Mouse (Mus musculus) E14TG2a.4 (cell line): ENCODE data around the gene Gm1979.
A peak's percentile ranks its signal among the peaks of the same experiment; 100 is the strongest.
"Not testable (repeated sequence)": the region's sequence is repeated elsewhere in the genome, so short reads cannot be mapped to it uniquely, and the experiment has no call there.

Source experiments
- H3K27me3 ChIP-seq: 2 replicates; pipeline ENCODE4 v1.6.1; 2014; ENCODE audit warnings: low read length, control low read depth; ENCODE audit not compliant: insufficient read depth
- H3K36me3 ChIP-seq: 2 replicates; pipeline ENCODE4 v1.6.1; 2014; ENCODE audit warnings: low read length, control low read depth; ENCODE audit not compliant: insufficient read depth
- H3K4me1 ChIP-seq: replicated peaks from 2 replicates; pipeline ENCODE4 v1.6.1; 2014; ENCODE audit warnings: low read depth, low read length, control low read depth
- H3K4me3 ChIP-seq: replicated peaks from 2 replicates; pipeline ENCODE4 v1.5.1; 2014; ENCODE audit warnings: mild to moderate bottlenecking, low read length
- H3K9me3 ChIP-seq: 2 replicates; pipeline ENCODE4 v1.6.1; 2014; ENCODE audit warnings: low read length, control low read depth
- CTCF ChIP-seq: conservative IDR thresholded peaks from 2 replicates; pipeline ENCODE4 v1.5.1; 2014; ENCODE audit warnings: low read length

Gm1979 gene

DNA sequence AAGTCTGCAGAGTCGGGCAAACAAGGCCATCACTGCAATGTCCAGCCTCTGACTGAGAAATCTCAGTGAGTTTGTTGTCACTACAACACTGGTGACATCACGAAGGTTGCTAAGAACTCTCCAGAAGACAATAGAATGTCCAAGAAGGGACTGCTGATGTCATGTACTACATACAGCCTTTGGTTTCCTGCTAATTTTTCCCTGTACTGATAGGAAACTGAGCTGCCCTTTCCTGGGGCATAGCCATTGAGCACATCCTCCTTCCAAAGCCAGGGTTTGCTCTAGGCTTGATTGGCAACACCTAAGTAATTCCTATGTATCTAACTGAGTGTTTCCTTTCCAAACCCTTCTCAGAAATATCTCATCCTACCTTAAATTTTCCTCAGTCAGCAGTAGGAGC lies at the start of gene Gm1979:
Gene Gm1979 (minus strand): TSS at position 101 of the 400 bp plus-strand sequence.
- H3K4me3 ChIP-seq, H3K9me3 ChIP-seq, H3K4me1 ChIP-seq, H3K36me3 ChIP-seq: not testable (repeated sequence)
- peaks cover 22% of the 10 kb centered on the region for H3K27me3 ChIP-seq

DNA sequence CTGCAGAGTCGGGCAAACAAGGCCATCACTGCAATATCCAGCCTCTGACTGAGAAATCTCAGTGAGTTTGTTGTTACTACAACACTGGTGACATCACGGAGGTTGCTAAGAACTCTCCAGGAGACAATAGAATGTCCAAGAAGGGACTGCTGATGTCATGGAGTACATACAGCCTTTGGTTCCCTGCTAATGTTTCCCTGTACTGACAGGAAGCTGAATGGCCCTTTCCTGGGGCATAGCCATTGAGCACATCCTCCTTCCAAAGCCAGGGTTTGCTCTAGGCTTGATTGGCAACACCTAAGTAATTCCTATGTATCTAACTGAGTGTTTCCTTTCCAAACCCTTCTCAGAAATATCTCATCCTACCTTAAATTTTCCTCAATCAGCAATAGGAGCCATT lies 34.9 kb upstream of the Gm1979 start, which contains the start of gene Speer4a:
Gene Speer4a (minus strand): TSS at position 101 of the 400 bp plus-strand sequence.
- H3K4me3 ChIP-seq, H3K27me3 ChIP-seq, H3K9me3 ChIP-seq, H3K36me3 ChIP-seq, H3K4me1 ChIP-seq: not testable (repeated sequence)

DNA sequence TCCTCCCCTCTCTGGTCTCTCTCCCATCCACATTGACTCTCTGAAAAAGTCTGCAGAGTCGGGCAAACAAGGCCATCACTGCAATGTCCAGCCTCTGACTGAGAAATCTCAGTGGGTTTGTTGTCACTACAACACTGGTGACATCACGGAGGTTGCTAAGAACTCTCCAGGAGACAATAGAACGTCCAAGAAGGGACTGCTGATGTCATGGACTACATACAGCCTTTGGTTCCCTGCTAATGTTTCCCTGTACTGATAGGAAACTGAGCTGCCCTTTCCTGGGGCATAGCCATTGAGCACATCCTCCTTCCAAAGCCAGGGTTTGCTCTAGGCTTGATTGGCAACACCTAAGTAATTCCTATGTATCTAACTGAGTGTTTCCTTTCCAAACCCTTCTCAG lies 18.2 kb upstream of the Gm1979 start, which contains the start of gene Gm5862:
Gene Gm5862 (minus strand): TSS at position 101 of the 400 bp plus-strand sequence.
- not testable (repeated sequence) for H3K36me3 ChIP-seq, H3K9me3 ChIP-seq, H3K4me1 ChIP-seq, H3K27me3 ChIP-seq, H3K4me3 ChIP-seq

DNA sequence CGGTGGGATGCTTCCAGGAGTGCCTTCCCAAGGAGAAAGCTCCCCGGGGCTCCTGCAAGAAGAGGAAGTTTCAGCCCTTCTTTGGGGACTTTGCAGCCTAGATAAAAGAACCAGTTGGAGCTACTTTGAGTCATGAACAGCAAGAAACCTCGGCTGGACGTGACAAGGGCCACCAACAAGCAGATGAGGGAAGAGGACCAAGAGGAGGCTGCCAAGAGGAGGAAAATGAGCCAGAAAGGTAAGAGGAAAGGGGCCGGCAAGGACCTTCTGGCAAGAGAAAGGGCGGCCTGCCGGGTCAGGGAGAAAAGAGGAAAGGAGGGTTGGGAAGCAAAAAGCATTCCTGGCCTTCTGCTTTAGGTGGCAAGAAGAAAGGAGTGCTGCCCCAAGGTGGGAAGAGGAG lies 3.1 kb upstream of the Gm1979 start:
- not testable (repeated sequence) for H3K4me1 ChIP-seq, H3K9me3 ChIP-seq, H3K36me3 ChIP-seq
- H3K4me3 ChIP-seq, result peak overlapping the region; percentile 79
- peaks cover 26% of the 10 kb centered on the region for H3K27me3 ChIP-seq

DNA sequence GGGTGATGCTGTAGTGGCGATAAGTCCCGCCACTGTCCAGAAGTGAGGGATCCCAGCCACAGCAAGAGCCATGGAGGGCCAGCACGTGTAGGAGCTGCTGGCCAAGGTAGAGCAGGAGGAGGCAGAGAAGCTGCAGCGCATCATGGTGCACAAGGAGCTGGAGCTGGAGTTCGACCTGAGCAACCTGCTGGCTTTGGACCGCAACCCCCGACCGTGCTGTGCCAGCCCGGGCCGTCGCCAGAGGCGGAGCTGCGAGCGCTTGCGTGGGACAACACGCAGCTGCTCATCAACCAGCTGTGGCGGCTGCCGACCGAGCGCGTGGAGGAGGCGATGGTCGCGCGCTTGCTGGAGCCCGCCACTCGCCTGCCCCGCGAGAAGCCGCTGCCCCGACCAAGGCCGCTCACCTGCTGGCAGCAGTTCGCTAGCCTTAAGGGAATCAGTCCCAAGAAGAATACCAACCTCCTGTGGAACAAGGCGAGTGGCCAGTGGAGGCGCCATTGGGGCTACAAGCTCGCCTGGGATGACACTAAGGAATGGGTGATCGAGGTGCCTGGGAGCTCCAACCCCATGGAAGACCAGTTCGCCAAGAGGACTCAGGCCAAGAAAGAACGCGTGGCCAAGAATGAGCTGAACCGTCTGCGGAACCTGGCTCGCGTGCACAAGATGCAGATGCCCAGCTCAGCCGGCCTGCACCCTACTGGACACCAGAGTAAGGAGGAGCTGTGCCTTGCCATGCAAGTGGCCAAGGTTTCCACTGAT lies 2.5 kb upstream of the Gm1979 start:
- H3K36me3 ChIP-seq, H3K4me1 ChIP-seq, H3K9me3 ChIP-seq: not testable (repeated sequence)
- H3K27me3 ChIP-seq, result peaks cover 26% of the 10 kb centered on the region
- peak; percentile 33 for TF ChIP-seq CTCF
- peak overlapping the region; percentile 79 for H3K4me3 ChIP-seq

DNA sequence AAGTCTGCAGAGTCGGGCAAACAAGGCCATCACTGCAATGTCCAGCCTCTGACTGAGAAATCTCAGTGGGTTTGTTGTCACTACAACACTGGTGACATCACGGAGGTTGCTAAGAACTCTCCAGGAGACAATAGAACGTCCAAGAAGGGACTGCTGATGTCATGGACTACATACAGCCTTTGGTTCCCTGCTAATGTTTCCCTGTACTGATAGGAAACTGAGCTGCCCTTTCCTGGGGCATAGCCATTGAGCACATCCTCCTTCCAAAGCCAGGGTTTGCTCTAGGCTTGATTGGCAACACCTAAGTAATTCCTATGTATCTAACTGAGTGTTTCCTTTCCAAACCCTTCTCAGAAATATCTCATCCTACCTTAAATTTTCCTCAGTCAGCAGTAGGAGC lies 16.0 kb downstream of the Gm1979 start, which contains the start of gene Gm21698:
Gene Gm21698 (minus strand): TSS at position 101 of the 400 bp plus-strand sequence.
- H3K9me3 ChIP-seq, H3K4me3 ChIP-seq, H3K36me3 ChIP-seq, H3K4me1 ChIP-seq, H3K27me3 ChIP-seq: not testable (repeated sequence)

DNA sequence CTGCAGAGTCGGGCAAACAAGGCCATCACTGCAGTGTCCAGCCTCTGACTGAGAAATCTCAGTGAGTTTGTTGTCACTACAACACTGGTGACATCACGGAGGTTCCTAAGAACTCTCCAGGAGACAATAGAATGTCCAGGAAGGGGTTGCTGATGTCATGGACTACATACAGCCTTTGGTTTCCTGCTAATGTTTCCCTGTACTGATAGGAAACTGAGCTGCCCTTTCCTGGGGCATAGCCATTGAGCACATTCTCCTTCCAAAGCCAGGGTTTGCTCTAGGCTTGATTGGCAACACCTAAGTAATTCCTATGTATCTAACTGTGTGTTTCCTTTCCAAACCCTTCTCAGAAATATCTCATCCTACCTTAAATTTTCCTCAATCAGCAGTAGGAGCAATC lies 32.0 kb downstream of the Gm1979 start, which contains the start of gene Gm21680:
Gene Gm21680 (minus strand): TSS at position 101 of the 400 bp plus-strand sequence.
- not testable (repeated sequence) for H3K4me1 ChIP-seq, H3K27me3 ChIP-seq, H3K36me3 ChIP-seq, H3K9me3 ChIP-seq, H3K4me3 ChIP-seq

DNA sequence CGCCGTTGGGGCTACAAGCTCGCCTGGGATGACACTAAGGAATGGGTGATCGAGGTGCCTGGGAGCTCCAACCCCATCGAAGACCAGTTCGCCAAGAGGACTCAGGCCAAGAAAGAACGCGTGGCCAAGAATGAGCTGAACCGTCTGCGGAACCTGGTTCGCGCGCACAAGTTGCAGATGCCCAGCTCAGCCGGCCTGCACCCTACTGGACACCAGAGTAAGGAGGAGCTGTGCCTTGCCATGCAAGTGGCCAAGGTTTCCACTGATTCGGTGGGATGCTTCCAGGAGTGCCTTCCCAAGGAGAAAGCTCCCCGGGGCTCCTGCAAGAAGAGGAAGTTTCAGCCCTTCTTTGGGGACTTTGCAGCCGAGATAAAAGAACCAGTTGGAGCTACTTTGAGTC lies 47.5 kb downstream of the Gm1979 start:
- not testable (repeated sequence) for H3K4me3 ChIP-seq, H3K36me3 ChIP-seq
- H3K27me3 ChIP-seq, result peaks cover 17% of the 10 kb centered on the region

DNA sequence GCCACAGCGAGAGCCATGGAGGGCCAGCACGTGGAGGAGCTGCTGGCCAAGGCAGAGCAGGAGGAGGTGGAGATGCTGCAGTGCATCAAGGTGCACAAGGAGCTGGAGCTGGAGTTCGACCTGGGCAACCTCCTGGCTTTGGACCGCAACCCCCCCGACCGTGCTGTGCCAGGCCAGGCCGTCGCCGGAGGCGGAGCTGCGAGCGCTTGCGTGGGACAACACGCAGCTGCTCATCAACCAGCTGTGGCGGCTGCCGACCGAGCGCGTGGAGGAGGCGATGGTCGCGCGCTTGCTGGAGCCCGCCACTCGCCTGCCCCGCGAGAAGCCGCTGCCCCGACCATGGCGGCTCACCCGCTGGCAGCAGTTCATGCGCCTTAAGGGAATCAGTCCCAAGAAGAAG lies 48.0 kb downstream of the Gm1979 start:
- H3K27me3 ChIP-seq, result peaks cover 17% of the 10 kb centered on the region
- H3K36me3 ChIP-seq, H3K9me3 ChIP-seq, H3K4me1 ChIP-seq: not testable (repeated sequence)
- H3K4me3 ChIP-seq, result peak overlapping the region; percentile 26; the same call in 1 of the 2 replicates

More for the DNA sequence above, 47.5 kb downstream of the Gm1979 start:
- not testable (repeated sequence) for H3K4me1 ChIP-seq, H3K9me3 ChIP-seq

DNA sequence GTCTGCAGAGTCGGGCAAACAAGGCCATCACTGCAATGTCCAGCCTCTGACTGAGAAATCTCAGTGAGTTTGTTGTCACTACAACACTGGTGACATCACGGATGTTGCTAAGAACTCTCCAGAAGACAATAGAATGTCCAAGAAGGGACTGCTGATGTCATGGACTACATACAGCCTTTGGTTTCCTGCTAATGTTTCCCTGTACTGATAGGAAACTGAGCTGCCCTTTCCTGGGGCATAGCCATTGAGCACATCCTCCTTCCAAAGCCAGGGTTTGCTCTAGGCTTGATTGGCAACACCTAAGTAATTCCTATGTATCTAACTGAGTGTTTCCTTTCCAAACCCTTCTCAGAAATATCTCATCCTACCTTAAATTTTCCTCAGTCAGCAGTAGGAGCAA lies 50.3 kb downstream of the Gm1979 start, which contains the start of gene Gm21671:
Gene Gm21671 (minus strand): TSS at position 101 of the 400 bp plus-strand sequence.
- H3K9me3 ChIP-seq, H3K4me3 ChIP-seq, H3K4me1 ChIP-seq, H3K36me3 ChIP-seq: not testable (repeated sequence)
- H3K27me3 ChIP-seq, result peaks cover 10% of the 10 kb centered on the region
